Mouse (Mus musculus): ENCODE measurements around the gene Tm9sf1.

Tm9sf1 gene

DNA sequence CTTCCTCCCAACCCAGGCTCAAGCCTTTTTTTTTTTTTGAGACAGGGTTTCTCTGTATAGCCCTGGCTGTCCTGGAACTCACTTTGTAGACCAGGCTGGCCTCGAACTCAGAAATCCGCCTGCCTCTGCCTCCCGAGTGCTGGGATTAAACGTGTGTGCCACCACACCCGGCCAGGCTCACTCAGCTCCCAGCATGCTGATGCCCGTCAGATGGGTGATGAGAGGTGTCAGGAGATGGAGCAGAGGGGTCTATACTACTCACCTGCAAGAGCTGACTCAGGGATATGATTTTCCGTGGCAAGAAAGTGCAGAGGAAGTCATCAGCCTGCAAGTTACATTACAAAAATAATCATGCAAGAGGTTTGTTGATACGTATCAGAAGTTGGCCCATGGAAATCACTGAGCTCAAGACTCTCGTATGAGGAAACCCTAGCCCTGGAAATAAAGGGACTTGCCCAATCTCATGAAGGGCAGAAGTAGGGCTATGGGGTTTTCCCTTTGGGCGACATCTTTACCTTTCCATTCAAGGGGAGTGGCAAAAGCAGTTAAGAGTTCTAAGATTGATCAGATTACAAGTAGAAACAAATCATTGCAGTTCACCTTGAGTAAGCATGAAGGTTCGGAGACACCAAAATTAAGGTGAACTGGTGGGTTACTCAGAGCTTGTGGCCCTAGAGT is 53.7 kb downstream of the Tm9sf1 start:
- no peak for DNase-seq

- no peak for DNase-seq
These were observed 54.3 kb downstream of the Tm9sf1 start for GRCm38 (mm10) chr14:55589271-55589670.

DNA sequence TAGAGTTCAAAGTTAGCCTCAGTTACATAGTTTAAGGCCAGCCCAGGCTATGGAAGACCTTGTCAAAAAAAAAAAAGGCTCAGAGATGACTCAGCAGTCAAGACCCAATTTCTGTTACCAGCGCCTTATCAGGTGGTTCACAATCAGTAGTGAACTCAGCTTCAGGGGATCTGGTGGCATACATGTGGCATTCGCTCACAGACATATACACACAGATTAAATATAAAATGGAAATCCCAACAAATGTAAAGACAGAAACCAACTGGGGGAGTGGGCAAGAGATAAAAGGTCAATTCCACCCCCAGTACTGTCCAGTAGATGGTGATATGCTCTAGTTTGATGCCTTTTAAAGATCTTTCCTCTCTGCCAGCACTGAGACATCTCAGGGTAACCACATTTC is 57.5 kb downstream of the Tm9sf1 start:
- no peak for DNase-seq

All from kidney, postnatal 36 days (tissue).